22 mouse cellular contexts compared by ENCODE assay signal in the genomic region with DNA sequence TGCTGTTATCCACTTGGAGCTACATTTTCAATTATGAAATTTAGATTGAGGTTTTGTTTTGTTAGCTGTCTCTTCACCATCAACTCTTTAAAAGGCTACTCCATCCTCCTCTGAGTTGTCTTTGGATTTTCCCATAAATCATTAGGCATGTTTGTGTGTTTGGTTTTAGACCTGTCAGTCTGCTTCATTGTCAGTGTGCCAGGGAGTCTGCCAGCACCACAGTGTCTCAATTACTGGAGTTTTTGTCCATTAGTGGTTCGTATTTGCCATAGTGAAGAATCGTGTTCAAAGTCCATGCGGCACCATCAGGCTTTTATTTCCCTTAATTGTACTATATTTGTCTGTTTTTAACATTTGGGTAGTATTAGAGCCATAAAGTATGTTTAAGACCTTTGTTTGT.
A peak's percentile ranks its signal among the peaks of the same experiment; 100 is the strongest.
DNase-seq lines count a peak whose midpoint lies in the region; ATAC-seq and TF ChIP-seq lines count a peak whose summit lies in the region.
"Had no signal": no experiment of that assay in that cellular context is flagged by ENCODE, and none has a peak within 500 bp of the region (broad histone marks: within the 10 kb centered on the region; RNA-seq: fewer than 3 reads in every experiment).

No protein-coding gene starts in this region.

- H3K36me3 ChIP-seq in forebrain, embryonic 14.5 days (ENCODE audit: control insufficient read depth, insufficient read depth, low read length), result no peaks in the 10 kb centered on the region
- H3K36me3 ChIP-seq in forebrain, embryonic 16.5 days (ENCODE audit: control insufficient read depth, insufficient read depth), result no peaks in the 10 kb centered on the region
- H3K36me3 ChIP-seq: embryonic facial prominence, embryonic 13.5 days; embryonic facial prominence, embryonic 15.5 days; G1E had no signal

- no peak overlapping the region for H3K27ac ChIP-seq in cerebellum, adult 2 months (ENCODE audit: insufficient read depth, low read length)
- no peak overlapping the region for H3K27ac ChIP-seq in forebrain, embryonic 14.5 days (ENCODE audit: low read depth, low read length)
- no peak overlapping the region for H3K27ac ChIP-seq in forebrain, embryonic 16.5 days (ENCODE audit: low read length)
- H3K27ac ChIP-seq: embryonic facial prominence, embryonic 13.5 days; embryonic facial prominence, embryonic 15.5 days; forebrain, embryonic 13.5 days had no signal

- no peaks in the 10 kb centered on the region for H3K27me3 ChIP-seq in cerebellum, adult 2 months (ENCODE audit: control insufficient read depth, insufficient read depth, low read length)
- no peaks in the 10 kb centered on the region for H3K27me3 ChIP-seq in forebrain, embryonic 14.5 days (replicated peaks; ENCODE audit: control insufficient read depth, insufficient read depth, low read length)
- no peaks in the 10 kb centered on the region for H3K27me3 ChIP-seq in forebrain, embryonic 16.5 days (replicated peaks; ENCODE audit: control insufficient read depth, insufficient read depth, low read length)
- H3K27me3 ChIP-seq: embryonic facial prominence, embryonic 13.5 days; embryonic facial prominence, embryonic 15.5 days; forebrain, embryonic 13.5 days; Patski had no signal

- H3K9me3 ChIP-seq in forebrain, embryonic 14.5 days (replicated peaks; ENCODE audit: control insufficient read depth, low read length), result no peaks in the 10 kb centered on the region
- no peaks in the 10 kb centered on the region for H3K9me3 ChIP-seq in forebrain, embryonic 16.5 days (ENCODE audit: control insufficient read depth, low read length)
- H3K9me3 ChIP-seq: embryonic facial prominence, embryonic 13.5 days; embryonic facial prominence, embryonic 15.5 days; forebrain, embryonic 13.5 days had no signal

- peak; percentile 59 to 60 for DNase-seq in cerebellum, postnatal 10 days
- DNase-seq in cerebellum, adult 2 months, result no peak
- peak; percentile 44 for DNase-seq in forebrain, embryonic 14.5 days (ENCODE audit: low spot score)
- DNase-seq in brain, embryonic 14.5 days (ENCODE audit: low read depth), result peak; percentile 50
- DNase-seq: adrenal gland, adult 8-10 months; adrenal gland, postnatal 14 days; adrenal gland, postnatal 36 days; B cell, adult 2 months; cerebellum, adult 11 months; cerebellum, adult 18-20 months; cerebellum, adult 9-10 months; cerebellum, postnatal 36 days; embryo, embryonic 11 days had no signal

- no peak overlapping the region for H3K9ac ChIP-seq in forebrain, embryonic 14.5 days (ENCODE audit: low read length)
- no peak overlapping the region for H3K9ac ChIP-seq in forebrain, embryonic 16.5 days (replicated peaks; ENCODE audit: low read depth, low read length)
- H3K9ac ChIP-seq: embryonic facial prominence, embryonic 13.5 days; embryonic facial prominence, embryonic 15.5 days; forebrain, embryonic 13.5 days had no signal

- H3K4me2 ChIP-seq in forebrain, embryonic 14.5 days (ENCODE audit: low read length), result no peak overlapping the region
- no peak overlapping the region for H3K4me2 ChIP-seq in forebrain, embryonic 16.5 days (ENCODE audit: low read length)
- H3K4me2 ChIP-seq: embryonic facial prominence, embryonic 13.5 days; embryonic facial prominence, embryonic 15.5 days; forebrain, embryonic 13.5 days had no signal

- no peak for TF ChIP-seq CTCF in cerebellum, adult 2 months (IDR thresholded peaks at IDR 0.05; ENCODE audit: borderline replicate concordance, insufficient read depth, low read depth, low read length)
- no peak for TF ChIP-seq CTCF in brain, embryonic 14.5 days (IDR thresholded peaks at IDR 0.05; ENCODE audit: borderline replicate concordance, extremely low read depth, insufficient read depth, insufficient read length)

- no peak for ATAC-seq in forebrain, embryonic 14.5 days
- no peak for ATAC-seq in forebrain, embryonic 16.5 days
- ATAC-seq: activated CD4-positive, CD25-positive, alpha-beta regulatory T cell, adult 4 months; CD4-positive, CD25-positive, alpha-beta regulatory T cell, adult 4 months; forebrain, embryonic 13.5 days; Patski had no signal

- 40% methylated on average over 3 of the region's 3 CpGs for WGBS in cerebellum, adult 2 months
- 28% methylated on average over 3 of the region's 3 CpGs for WGBS in forebrain, embryonic 14.5 days
- WGBS in forebrain, embryonic 16.5 days, result 32% methylated on average over 3 of the region's 3 CpGs

- no peak overlapping the region for H3K4me3 ChIP-seq in cerebellum, adult 2 months (replicated peaks; ENCODE audit: insufficient read depth, low read depth, low read length)
- no peak overlapping the region for H3K4me3 ChIP-seq in forebrain, embryonic 14.5 days (ENCODE audit: low read depth, low read length)
- no peak overlapping the region for H3K4me3 ChIP-seq in forebrain, embryonic 16.5 days (replicated peaks; ENCODE audit: low read length)
- H3K4me3 ChIP-seq: embryonic facial prominence, embryonic 13.5 days; embryonic facial prominence, embryonic 15.5 days; erythroblast, embryonic 14.5 days; forebrain, embryonic 13.5 days had no signal

- H3K4me1 ChIP-seq in cerebellum, adult 2 months (ENCODE audit: control insufficient read depth, insufficient read depth, low read length), result no peaks in the 10 kb centered on the region
- H3K4me1 ChIP-seq in forebrain, embryonic 14.5 days (ENCODE audit: control insufficient read depth, insufficient read depth, low read length), result no peaks in the 10 kb centered on the region
- H3K4me1 ChIP-seq in forebrain, embryonic 16.5 days (replicated peaks; ENCODE audit: control insufficient read depth, insufficient read depth, low read length), result no peaks in the 10 kb centered on the region
- H3K4me1 ChIP-seq: embryonic facial prominence, embryonic 13.5 days; embryonic facial prominence, embryonic 15.5 days; forebrain, embryonic 13.5 days had no signal

- no peak for TF ChIP-seq POLR2A in cerebellum, adult 2 months (IDR thresholded peaks at IDR 0.05; ENCODE audit: borderline replicate concordance, insufficient read depth, low read length)
- TF ChIP-seq POLR2A in brain, embryonic 14.5 days (IDR thresholded peaks at IDR 0.05; ENCODE audit: borderline replicate concordance, extremely low read depth, insufficient read depth, insufficient read length, poor library complexity, severe bottlenecking), result no peak

Comparison
In these comparisons a context has a peak if more than half of its experiments do, and no peak if none do; other contexts are left out.
1. DNase-seq: peak in cerebellum, postnatal 10 days (2 of 2), forebrain, embryonic 14.5 days (single experiment) and brain, embryonic 14.5 days (single experiment); none in cerebellum, adult 2 months (0 of 2).